Mouse (Mus musculus) heart, postnatal 0 days (tissue): Measurements from ENCODE around the gene Afg1l.

Source experiments
- CTCF ChIP-seq: IDR thresholded peaks from 2 replicates; pipeline ENCODE4 v1.5.1; 2016; ENCODE audit warnings: antibody characterized with exemption, control low read depth, low read depth
- EP300 ChIP-seq: IDR thresholded peaks from 2 replicates; pipeline ENCODE4 v1.6.1; 2016; ENCODE audit warnings: antibody characterized with exemption, low read depth

DNA sequence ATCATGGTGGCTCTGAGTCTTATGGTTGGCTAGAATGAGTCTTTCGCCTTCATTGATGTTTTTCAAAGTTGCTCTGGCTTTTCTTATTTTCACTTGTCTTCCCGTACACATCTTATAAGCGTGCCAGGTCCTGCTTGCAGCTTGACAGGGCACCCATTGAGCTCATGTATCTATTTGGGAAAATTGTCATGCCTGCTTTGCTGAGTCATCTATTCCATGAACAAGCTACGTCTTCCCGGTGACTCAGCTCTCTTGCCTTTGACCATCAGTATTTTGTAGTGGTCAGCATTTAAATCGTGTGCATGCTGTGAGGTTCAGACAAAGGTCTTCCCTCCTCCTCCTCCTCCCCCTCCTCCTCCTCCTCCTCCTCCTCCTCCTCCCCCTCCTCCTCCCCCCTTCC lies 178.9 kb downstream of the Afg1l start:
- TF ChIP-seq CTCF (no peak), EP300 (no peak)
